Mouse (Mus musculus) adrenal gland, postnatal 10 days (tissue): ENCODE measurements around the gene Npnt. TPM values are rescaled to one million over a fixed set of nuclear protein-coding genes. Genes with fewer than 3 reads are reported as not detected.

ENCODE experiments used
- DNase-seq: peaks from one replicate; pipeline ENCODE4 v3.0.0; 2021; ENCODE audit warnings: mixed read lengths
- total RNA-seq, 2 experiments: library from RNA; stranded (reverse); gene quantifications; 2 replicates each; pipeline ENCODE4 v1.2.3; 2021

The Npnt gene
- total RNA-seq, 2 experiments from 2014 or later: 20.6 to 22.1 TPM

DNA sequence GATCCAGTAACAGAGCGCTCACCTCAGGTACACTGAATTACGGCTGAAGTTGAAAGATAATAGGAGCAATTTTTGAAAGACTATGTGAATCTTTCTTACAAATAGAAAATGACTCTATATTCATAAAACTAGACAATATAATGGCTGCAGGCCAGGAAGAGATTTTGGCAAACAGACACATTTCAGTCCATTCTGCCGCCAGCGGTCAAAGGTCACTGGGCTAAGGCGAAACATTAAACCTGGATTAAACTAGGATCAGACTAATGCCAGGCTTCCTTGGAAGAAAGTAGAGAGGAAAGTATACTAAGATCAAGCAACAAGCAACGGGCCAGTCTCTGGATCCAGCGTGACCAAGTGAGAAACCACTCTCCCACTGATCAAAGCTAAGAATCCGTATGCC, 11.1 kb downstream of the Npnt start:
- peak; percentile 46 for DNase-seq

DNA sequence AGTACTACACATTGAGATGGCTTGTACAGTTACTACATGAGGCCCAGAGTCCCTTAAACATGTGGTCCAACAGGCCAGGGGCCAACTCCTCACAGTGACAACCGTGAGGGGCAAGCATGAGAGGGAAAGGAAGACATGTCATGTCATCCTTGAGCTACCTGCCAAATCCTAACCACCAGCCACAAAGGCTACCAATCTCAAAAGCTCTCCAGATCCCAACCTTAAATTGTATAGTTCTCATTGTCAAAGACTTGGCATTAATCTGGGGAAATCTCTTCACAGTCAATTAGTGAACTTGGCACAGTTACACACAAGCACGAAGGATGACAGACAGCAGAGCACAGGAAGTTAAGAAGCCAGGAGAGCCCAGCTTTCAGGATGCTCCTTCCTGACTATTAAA, 15.4 kb downstream of the Npnt start:
- DNase-seq: no peak

DNA sequence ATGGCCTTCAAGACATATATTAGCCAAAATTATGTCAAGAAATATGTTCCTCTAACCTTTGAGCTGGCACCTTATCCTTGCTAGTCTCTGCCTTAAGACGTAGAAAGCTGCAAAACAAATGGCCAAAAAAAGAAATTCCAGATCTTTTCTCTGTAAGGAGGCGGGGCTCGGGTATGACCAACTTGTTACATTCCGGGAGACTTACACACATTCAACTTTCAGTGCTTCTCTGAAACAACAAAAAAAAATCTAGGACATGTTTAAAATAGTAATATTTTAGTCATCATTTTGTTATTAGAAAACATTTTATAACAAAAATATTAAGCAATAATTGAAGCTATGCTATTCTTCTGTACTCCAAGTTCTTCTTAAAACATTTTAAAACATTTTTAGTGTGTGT, 18.6 kb downstream of the Npnt start:
- no peak for DNase-seq

- DNase-seq: no peak
Measured at GRCm38 (mm10) chr3:132929866-132930265, 20.2 kb downstream of the Npnt start.

- no peak for DNase-seq
Measured at GRCm38 (mm10) chr3:132928186-132928585, 21.9 kb downstream of the Npnt start.

DNA sequence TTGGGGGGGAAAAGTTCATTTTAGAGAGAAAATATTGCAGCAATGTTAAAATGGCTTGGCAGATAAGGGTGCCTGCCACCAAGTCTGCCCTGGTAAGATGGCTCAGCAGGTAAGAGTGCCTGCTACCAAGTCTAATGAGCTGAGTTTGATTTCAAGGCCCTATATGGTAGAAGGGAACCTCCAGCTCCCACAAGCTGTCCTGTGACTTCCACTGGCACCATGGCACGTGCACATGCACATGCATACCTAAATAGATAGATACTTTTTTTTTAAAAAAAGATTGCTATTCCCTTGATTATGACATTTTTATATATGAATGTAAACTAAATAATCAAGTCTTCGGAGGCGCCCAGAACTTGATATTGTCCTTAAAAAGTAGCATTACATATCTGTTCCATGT, 30.3 kb downstream of the Npnt start:
- DNase-seq: no peak

GRCm38 (mm10) chr3:132919240-132919639, 30.9 kb downstream of the Npnt start:
- no peak for DNase-seq

DNA sequence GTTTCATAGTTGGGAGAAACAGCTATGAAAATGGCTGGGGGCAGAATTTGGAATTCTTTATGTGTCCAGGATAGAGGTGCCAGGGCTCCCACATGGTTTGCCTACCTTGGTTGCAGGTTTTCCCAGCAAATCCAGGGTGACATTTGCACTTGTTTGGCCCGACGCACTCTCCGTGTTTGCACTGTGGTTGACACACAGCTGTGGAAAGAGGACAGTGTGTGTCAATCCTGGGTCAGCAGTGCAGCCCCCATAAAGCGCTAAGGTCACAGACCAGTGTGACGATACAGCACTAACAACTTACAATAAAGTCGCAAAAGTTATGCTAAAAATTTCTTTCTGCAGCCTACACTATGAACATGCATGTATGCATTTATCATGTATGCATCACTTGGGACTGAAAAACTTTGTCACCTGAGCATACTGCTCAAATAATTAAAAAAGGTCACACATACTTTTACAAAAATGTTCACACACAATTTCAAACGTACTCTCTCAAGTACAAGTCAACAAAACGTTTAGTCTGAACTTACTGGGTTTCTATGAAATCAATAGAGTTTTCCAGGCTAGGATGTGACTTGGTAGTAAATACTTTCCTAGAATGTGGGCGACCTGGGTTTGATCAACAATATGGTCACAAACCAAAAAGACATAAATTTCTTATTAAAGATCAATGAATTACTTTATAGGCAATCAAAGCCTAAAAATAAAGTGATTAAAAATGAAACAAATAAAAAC, 32.6 kb downstream of the Npnt start:
- DNase-seq: no peak

DNA sequence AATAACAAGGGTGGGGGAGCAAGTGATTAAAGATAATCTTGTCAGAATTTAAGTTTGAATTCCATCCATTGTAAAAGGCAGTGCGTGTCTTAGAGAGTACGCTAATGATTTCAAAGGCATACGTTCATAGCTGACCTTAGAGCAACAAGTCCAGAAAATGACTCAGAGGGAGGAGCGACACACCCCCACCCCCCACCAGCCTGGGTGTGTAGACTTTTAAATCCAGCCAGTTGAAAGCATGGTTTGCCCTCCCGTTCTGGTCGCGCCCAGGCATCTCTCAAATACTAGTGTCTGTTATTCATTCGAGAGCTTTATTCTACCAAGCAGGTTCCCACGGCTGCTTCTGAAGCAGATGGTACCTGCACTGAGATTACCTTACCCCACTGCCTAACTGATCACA, 34.4 kb downstream of the Npnt start:
- DNase-seq: peak; percentile 15

GRCm38 (mm10) chr3:132912420-132912819, 37.7 kb downstream of the Npnt start:
- DNase-seq: no peak

GRCm38 (mm10) chr3:132911716-132912115, 38.4 kb downstream of the Npnt start:
- no peak for DNase-seq

GRCm38 (mm10) chr3:132910727-132911126, 39.4 kb downstream of the Npnt start:
- DNase-seq: no peak

DNA sequence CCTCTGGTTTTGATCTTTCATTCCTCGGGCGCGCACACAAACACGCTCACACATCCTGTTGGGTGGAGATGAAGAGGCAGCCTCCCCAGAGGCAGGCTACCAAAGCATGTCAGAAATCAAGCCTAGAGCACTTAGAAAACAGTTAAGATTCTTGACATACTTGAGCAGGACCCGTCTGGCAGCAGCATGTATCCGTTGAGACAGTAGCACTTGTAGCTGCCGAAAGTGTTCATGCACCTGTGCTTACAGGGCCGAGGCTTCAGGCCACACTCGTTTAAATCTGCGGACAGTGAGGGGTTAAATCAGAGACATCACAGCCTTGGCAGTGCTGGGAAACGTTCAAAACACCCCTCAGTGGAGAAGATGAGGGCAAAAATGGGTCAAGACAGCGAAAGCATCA, 40.4 kb downstream of the Npnt start:
- no peak for DNase-seq

- no peak for DNase-seq
Measured at GRCm38 (mm10) chr3:132907506-132908203, 42.4 kb downstream of the Npnt start.

GRCm38 (mm10) chr3:132905224-132905930, 44.7 kb downstream of the Npnt start:
- no peak for DNase-seq

DNA sequence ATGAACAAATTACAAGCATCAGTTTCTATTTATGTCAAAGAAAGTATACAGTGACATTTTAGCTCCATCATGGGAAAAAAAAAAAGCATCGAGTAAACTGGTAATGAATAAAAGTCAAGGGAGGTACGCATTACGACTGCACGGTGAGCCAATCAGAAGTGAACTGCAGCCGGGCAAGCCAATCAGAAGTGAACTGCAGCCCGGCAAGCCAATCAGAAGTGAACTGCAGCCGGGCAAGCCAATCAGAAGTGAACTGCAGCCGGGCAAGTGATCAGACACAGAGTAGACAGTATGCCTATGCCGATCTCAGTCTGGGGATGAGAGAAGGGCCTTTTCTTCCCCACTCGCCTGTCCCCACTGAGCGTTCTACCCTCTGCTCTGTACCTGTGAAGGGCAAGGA, 46.7 kb downstream of the Npnt start:
- DNase-seq: no peak

- DNase-seq: no peak
Measured at GRCm38 (mm10) chr3:132902921-132903320, 47.2 kb downstream of the Npnt start.

- peak; percentile 51 for DNase-seq
Measured at GRCm38 (mm10) chr3:132902206-132902605, 47.9 kb downstream of the Npnt start.

- DNase-seq: no peak
Measured at GRCm38 (mm10) chr3:132897891-132898290, 52.2 kb downstream of the Npnt start.

DNA sequence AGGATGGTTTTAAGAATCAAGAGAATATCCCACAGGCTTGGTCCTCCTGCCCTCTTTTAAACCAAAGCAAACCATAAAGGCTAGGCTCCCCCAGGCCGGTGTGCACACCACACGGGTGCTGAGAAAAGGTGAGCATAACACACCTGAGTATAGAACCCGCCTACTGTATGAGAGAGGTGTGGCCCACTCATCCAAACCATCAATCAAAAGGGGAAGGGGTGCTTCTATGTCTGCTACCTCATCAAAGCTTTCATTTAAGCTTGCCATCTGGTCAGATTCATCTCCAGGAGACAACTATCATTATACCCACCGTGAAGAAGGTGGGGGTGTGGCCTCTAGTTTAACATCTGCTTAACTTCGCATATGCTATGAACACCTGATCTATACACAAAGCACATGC, 52.7 kb downstream of the Npnt start:
- no peak for DNase-seq

DNA sequence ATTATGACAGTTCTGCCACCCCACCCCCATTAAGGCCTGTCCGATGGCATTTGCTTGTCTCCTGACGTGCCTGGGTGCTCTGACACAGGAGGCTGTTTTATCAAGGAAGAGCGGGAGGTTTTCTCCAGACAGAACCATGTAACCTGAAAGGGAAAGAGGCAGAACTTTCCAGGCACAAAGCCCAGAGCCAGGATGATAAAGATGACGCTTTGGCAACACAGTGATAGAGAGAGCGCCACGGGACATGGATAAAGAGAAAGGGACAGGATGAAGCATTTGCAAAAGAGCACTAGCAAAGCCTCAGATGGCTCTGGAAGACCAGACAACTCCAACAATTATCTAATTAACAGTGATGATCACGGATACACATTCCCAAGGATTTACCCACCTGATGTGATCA, 56.0 kb downstream of the Npnt start:
- DNase-seq: no peak

GRCm38 (mm10) chr3:132893676-132894075, 56.4 kb downstream of the Npnt start:
- DNase-seq: no peak

- DNase-seq: no peak
Measured at GRCm38 (mm10) chr3:132893044-132893443, 57.0 kb downstream of the Npnt start.
